Mouse (Mus musculus): ENCODE measurements around the gene Col4a1.

Col4a1 gene

DNA sequence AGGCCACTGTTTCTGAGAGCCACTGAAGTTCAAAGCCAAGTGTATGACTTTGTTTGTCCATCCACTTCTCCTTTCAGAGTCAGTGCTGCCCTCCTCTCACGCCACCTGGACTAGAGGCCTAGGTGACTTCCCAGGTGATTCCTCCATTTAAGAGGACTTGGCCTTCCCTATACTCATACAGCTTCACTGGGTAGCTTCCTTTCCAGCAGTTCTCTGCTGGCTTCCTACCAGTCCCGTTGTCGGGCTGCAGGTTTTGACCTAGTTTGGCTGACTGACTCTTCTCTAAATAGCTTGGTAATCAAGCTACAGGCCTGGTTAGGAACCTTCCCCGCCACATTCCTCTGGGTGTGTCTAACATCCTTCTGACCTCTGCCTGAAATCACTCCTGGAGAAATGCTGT, 18.9 kb upstream of the Col4a1 start:
- DNase-seq (ENCODE audit: low spot score in 2 of 2): no peak

- DNase-seq (ENCODE audit: low spot score in 2 of 2): no peak
Measured at GRCm38 (mm10) chr8:11327722-11328417, 15.2 kb upstream of the Col4a1 start.

DNA sequence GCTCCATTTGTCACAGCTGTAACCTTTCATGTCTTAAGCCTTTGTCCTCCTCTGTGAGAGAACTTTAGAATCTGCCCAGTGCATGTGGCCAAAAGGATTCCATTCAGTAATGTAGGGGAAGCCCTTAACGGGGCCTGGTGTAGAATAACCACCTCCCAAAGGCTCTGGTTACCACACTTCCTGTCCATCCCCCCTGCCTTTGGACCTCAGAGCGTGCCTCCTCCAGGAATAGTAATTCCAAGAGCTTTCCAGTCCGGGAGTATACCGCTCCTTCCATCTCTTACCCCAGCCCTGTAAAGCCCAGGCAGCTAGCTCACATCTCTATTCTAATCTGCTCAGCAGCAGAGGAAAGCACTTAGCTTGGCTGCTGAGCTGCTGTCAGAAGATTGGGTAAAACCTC, 14.7 kb upstream of the Col4a1 start:
- DNase-seq (ENCODE audit: low spot score in 2 of 2): no peak

DNA sequence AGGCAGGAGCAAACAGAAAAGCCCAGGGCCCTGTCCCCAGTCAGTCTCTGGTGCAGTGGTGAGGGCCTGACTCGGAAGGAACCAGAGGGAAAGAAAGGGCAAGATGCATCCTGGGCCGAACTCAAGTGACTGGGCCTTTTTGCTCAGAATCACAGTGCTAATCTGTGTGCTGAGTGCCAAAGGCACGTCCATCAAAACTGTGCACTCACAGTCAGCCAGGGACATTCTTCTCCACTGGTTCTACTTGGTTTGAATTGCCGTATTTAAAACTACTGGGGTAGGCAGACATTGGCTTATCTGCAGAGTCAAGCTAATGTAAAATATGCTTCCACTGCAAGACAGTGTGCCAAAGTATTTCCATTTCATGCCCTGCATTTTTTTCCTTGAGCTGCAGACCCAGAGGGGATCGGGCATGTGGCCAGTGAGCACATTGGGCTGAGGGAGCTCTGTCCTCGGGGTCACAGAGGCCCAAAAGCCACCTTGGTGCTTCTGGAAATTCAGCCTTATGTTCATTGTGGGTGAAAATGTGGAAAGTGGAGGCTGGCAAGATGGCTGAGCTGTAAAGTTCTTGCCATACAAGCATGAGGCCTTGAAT, 12.3 kb upstream of the Col4a1 start:
- no peak for DNase-seq (ENCODE audit: low spot score in 2 of 2)

DNA sequence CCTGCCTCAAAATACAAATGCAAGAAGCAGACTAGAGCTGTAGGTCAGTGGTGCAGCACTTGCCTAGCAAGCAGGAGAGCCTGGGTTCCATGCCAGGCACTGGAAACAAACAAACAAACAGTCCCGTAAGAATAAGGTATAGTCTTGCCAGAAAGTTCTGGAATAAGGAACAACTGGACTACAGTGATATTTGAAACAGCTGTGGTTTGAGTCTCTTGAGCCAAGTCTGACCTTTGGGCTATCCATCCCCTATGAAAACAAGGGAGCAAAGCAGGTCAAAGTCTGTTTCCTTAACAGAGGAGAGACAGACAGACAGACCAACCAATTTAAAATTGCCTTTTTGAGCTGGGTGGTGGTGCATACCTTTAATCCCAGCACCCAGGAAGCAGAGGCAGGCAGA, 11.1 kb upstream of the Col4a1 start:
- DNase-seq (ENCODE audit: low spot score in 2 of 2): no peak

DNA sequence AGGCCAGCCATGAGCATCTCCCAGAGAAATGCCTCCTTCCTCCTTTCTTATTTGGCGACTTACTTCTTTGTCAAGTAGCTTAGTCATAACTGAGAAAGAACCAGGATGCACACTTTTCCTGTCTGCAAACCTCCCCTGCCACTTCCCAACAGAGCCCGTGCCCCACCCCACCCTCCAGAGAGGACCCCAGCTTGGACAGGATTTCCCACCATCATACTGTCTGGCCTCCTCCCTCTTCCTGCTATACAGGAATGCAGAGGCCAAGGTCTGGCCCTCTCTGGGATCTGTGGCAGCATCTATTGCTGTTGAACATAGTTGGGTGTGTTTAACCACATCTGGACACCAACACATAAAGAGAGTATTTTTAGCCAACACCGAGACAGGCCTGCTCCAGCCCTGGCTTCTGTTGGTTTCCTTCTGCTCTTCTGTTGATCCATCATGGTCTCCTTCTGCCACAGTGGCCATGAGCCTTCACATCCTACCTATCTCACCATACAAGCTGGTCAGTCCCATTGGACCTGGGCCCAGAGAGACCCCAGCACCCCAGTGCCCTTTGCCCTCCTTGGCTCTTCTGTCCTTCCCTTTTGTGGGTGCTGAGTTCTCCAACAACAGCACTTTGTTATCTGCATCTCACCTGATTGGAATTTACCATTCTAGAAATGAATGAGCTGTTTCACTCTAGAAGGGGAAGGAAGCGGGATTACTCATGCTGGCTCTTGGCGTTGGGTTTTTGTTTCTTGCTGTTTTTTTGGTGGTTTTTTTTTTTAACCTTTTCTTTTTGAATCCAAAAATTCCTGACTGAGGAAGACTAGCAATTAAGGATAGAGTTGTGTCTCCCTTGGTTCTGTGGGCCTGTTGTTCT, 10.3 kb upstream of the Col4a1 start:
- no peak for DNase-seq (ENCODE audit: low spot score in 2 of 2)

GRCm38 (mm10) chr8:11321841-11322240, 9.2 kb upstream of the Col4a1 start:
- no peak for DNase-seq (ENCODE audit: low spot score in 2 of 2)

DNA sequence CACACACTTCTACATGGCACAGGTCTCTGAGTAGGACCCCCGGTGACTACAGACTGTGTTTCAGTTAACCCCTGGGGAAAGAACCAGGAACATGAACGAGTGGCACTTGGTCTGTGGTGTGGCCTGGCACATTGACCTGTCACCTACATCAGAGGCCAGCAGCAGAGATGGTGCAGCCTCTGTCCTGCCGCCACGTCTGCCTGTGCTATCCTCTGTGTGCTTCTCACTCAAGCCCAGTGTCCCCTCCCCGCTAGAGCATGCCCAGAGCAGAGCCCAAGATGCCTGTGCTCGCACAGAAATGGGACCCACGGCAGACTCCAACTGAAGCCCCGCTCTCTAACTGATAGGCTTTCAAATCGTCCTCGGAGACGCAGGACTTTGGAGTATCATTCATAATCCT, 6.8 kb upstream of the Col4a1 start:
- DNase-seq (ENCODE audit: low spot score in 2 of 2): no peak

GRCm38 (mm10) chr8:11316118-11316517, 3.5 kb upstream of the Col4a1 start:
- DNase-seq (ENCODE audit: low spot score in 2 of 2): no peak

DNA sequence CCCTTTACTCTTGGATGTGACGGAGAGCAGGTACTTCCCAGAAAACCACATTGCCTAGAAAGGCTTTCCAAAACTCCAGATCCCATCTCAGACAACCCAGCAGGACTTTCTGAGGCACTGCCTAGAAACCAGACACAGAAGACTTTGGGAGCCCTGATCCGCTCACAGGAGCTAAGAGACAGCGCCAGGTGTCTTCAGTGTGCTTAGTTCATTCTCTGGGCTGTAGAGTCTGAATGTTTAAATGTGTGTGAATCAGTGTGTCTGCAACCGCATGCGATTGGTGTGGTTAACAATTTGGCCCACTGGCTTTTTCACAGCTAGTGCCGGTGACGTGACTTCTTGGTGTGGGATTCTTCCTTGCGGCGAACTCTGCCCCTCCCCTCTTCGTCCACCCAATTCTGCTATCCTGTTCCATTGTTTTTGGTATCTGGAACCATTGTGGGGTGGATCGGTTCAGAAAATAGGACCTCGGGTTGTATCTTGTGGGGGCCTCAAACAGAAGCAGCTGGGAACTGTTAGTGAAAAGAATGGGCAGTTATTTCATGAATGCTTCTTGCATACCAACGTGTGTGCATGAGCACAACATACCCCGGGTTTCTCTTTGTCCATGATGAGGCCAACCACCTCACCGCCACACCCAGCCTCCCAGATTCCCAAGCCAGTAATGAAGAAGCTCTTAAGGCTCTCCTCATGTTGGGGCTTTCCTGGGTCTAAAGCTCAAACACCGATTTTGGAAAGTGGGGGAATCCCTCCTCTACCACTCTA, 2.7 kb upstream of the Col4a1 start:
- DNase-seq (ENCODE audit: low spot score in 2 of 2): no peak

DNA sequence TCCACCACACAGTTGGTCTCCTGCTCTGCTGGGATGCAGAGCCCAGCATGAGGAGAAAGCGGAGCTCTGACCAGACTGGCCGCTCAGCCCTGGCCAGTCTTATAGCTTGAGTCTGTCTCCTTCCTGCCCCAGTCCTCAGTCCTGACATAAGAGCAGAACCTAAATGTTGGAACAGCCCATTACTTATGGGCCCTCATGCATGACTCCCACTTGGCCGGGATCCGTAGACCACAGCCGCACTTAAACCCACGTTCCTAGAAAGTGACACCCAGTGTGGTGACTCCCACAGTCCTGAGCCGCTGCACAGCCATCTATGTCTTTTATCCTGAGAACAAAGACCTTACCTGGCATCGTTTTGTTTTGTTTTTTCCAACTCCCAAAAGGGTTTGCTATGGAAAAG, 2.0 kb upstream of the Col4a1 start:
- no peak for DNase-seq (ENCODE audit: low spot score in 2 of 2)

GRCm38 (mm10) chr8:11313176-11314111, 818 bp upstream of the Col4a1 start:
- no peak for DNase-seq (ENCODE audit: low spot score in 2 of 2)

DNA sequence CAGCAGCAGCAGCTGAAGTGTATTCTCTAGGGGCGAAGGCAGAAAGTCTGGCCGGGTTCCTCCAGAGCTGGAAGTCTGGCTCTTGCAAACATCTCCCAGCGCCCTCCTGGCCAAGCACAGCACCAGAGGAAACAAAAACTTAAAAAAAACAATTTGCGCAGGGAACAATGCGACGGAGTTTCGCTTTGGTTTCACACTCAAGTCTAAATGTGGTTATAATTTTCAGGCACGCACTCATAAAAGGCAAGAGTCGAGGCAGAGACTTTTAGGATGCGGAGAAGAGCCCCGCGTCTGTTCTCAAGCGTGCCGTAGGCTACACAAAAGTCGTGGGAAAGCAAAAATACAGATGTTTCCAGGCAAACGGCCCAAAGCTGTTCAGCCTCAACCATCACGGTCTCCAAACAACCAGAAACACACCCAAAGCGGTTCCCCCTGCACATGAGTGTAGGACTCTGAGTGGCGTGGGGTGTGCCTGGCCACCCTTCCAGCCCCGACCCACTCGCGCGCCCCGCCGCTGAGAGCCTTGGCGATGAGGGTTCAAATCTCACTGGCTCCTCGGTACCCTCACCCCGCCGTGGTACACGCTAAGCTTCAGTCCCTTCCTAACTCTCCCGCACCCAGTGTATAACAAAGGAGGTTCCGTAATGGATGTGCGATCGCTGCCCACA, 811 bp downstream of the Col4a1 start:
- no peak for DNase-seq (ENCODE audit: low spot score in 2 of 2)

DNA sequence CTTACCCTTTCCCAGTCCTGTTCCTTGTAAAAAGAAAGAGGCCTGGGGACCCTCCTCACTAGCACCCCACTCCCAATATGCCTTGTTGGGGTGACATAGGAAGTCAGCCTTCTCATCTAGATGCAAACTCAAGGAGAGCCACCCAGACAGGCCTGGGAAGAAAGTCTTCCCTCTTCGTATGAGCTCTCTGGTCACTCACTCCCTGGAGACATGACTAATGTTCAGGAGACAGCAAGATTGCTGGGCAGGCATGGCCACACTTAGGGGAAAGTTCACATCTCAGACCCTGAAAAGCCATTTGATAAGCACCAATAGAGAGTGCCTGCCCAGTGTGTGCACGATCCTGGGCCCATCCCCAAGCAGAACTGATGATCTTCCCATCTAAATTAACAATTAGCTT, 2.6 kb downstream of the Col4a1 start:
- DNase-seq (ENCODE audit: low spot score in 2 of 2): no peak

- DNase-seq (ENCODE audit: low spot score in 2 of 2): no peak
Measured at GRCm38 (mm10) chr8:11309226-11309625, 3.4 kb downstream of the Col4a1 start.

GRCm38 (mm10) chr8:11308570-11308998, 4.0 kb downstream of the Col4a1 start:
- DNase-seq (ENCODE audit: low spot score in 2 of 2): no peak

- DNase-seq (ENCODE audit: low spot score in 2 of 2): no peak
Measured at GRCm38 (mm10) chr8:11307451-11307850, 5.2 kb downstream of the Col4a1 start.

GRCm38 (mm10) chr8:11305539-11305938, 7.1 kb downstream of the Col4a1 start:
- DNase-seq (ENCODE audit: low spot score in 2 of 2): no peak

GRCm38 (mm10) chr8:11304027-11304601, 8.5 kb downstream of the Col4a1 start:
- no peak for DNase-seq (ENCODE audit: low spot score in 2 of 2)

DNA sequence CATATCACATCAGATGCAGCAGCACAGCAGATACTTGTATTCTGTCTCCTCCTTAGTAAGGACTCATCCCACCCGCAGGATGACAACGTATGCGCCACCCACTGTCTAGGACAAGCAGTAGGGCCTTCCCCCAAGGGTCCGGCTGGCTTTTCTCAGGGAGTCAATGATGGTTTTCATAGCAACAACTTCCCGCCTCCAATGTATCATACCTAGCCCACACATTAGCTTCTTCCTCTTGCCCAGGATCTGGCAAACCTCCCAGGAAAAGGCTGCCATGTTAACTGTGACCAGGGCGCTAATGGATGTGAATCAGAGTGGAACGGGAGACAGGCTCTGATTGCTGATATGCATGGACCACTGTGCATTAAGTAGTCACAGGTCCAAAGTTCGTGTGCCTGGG, 12.2 kb downstream of the Col4a1 start:
- no peak for DNase-seq (ENCODE audit: low spot score in 2 of 2)
